Mouse (Mus musculus) midbrain, embryonic 14.5 days (tissue): Measurements from ENCODE around the gene Mtor. TPM values are rescaled to one million over a fixed set of nuclear protein-coding genes. Genes with fewer than 3 reads are reported as not detected.

Experiments
- ATAC-seq: fragments of 200-750 bp; cut with Nextera tagmentation; 2 replicates; pipeline ENCODE4 v1.8.0; 2017; ENCODE audit warnings: moderate number of reproducible peaks, moderate library complexity; ENCODE audit not compliant: low FRiP score, low TSS enrichment
- DNase-seq: peaks from one replicate; pipeline ENCODE4 v3.0.0-alpha.2; 2015
- H3K27ac ChIP-seq: fragments of 300-500 bp; sonication (generic); replicated peaks from 2 replicates; pipeline ENCODE4 v1.5.1; 2014; ENCODE audit warnings: mild to moderate bottlenecking, low read depth, low read length, moderate library complexity
- H3K27me3 ChIP-seq: fragments of 300-500 bp; sonication (generic); 2 replicates; pipeline ENCODE4 v1.6.1; 2014; ENCODE audit warnings: low read length, control low read depth, mixed read lengths; ENCODE audit not compliant: control insufficient read depth, insufficient read depth
- H3K36me3 ChIP-seq: fragments of 300-500 bp; sonication (generic); 2 replicates; pipeline ENCODE4 v1.6.1; 2014; ENCODE audit warnings: low read length, control low read depth; ENCODE audit not compliant: control insufficient read depth, insufficient read depth
- H3K4me1 ChIP-seq: fragments of 300-500 bp; sonication (generic); 2 replicates; pipeline ENCODE4 v1.6.1; 2014; ENCODE audit warnings: mild to moderate bottlenecking, antibody characterized with exemption, low read length, control low read depth; ENCODE audit not compliant: control insufficient read depth, insufficient read depth
- H3K4me2 ChIP-seq: fragments of 300-500 bp; sonication (generic); 2 replicates; pipeline ENCODE4 v1.6.1; 2014; ENCODE audit warnings: mild to moderate bottlenecking, low read length, moderate library complexity
- H3K4me3 ChIP-seq: fragments of 300-500 bp; sonication (generic); replicated peaks from 2 replicates; pipeline ENCODE4 v1.5.1; 2014; ENCODE audit warnings: low read depth, low read length
- H3K9ac ChIP-seq: fragments of 300-500 bp; sonication (generic); replicated peaks from 2 replicates; pipeline ENCODE4 v1.6.1; 2014; ENCODE audit warnings: mild to moderate bottlenecking, low read length, moderate library complexity
- H3K9me3 ChIP-seq: fragments of 300-500 bp; sonication (generic); 2 replicates; pipeline ENCODE4 v1.6.1; 2016; ENCODE audit warnings: low read length, control low read depth, mixed read lengths; ENCODE audit not compliant: control insufficient read depth
- WGBS: fragments of 180-500 bp; shearing (Covaris S2); extraction: QIAGEN DNeasy Blood & Tissue Kit; methylation state at CpG from one replicate; pipeline ENCODE4 v1.1.7; 2014; 5-methylcytosine and 5-hydroxymethylcytosine counted together
- polyA plus RNA-seq: library from polyadenylated mRNA; unstranded; fragments of >200 nt; fragmentation: Nextera tagmentation; extraction: Ambion mirVana; gene quantifications from 2 replicates; pipeline ENCODE4 v1.2.1, GENCODE M21; 2014

Gene Mtor
- polyA plus RNA-seq: 30.6 and 34.8 TPM in 2 replicates

GRCm38 (mm10) chr4:148448179-148448852, at the start of gene Mtor:
Gene Mtor, plus strand, starts transcription at chr4:148448611.
- peak; percentile 96 for ATAC-seq
- Histone ChIP-seq H3K36me3 (peaks cover 13% of the 10 kb centered on the region), H3K4me2 (peak within 1 kb of the TSS; percentile 79), H3K4me1 (peaks cover 21% of the 10 kb centered on the region), H3K27ac (peak within 1 kb of the TSS; percentile 88), H3K4me3 (peak within 1 kb of the TSS; percentile 95), H3K9me3 (no peaks in the 10 kb centered on the region), H3K27me3 (no peaks in the 10 kb centered on the region), H3K9ac (peak within 1 kb of the TSS; percentile 87)
- peak; percentile 98 for DNase-seq
- 0% methylated on average over 56 of the region's 56 CpGs for WGBS

GRCm38 (mm10) chr4:148399437-148400094, 48.8 kb upstream of the Mtor start:
- H3K4me1 ChIP-seq: peaks cover 22% of the 10 kb centered on the region
- no peak overlapping the region for H3K27ac ChIP-seq
- WGBS: 62% methylated on average over 9 of the region's 9 CpGs
- DNase-seq (no peak), ATAC-seq (no peak)
- no peak overlapping the region for H3K9ac ChIP-seq
- peaks cover 13% of the 10 kb centered on the region; the same call in 1 of the 2 replicates for H3K27me3 ChIP-seq
- H3K36me3 ChIP-seq: no peaks in the 10 kb centered on the region
- no peak overlapping the region for H3K4me3 ChIP-seq
- no peaks in the 10 kb centered on the region for H3K9me3 ChIP-seq
- no peak overlapping the region for H3K4me2 ChIP-seq

DNA sequence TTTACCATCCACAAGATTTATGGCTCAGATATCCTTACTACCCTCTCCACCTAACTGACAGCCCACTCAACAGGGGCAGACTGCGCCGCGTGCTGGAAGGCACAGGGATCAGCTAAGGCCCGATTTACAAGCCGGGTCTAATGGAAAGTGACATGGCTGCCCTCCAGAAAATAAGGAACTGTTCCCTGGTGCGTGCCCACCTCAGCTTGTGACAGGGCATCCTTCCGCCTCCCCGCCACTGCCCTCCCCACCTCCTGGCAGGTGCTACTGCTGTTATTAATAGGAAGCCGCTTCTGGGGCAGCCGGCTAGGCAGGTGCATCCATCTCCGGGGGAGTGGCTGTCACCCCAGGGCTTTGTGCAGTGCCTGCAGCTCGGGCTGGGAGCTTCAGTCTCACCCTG, 45.0 kb upstream of the Mtor start:
- ATAC-seq (no peak), DNase-seq (peak; percentile 34)
- no peak overlapping the region for H3K4me2 ChIP-seq
- H3K27me3 ChIP-seq: peaks cover 16% of the 10 kb centered on the region; the same call in 1 of the 2 replicates
- peaks cover 28% of the 10 kb centered on the region for H3K4me1 ChIP-seq
- 20% methylated on average over 12 of the region's 12 CpGs for WGBS
- no peak overlapping the region for H3K4me3 ChIP-seq
- no peaks in the 10 kb centered on the region for H3K36me3 ChIP-seq
- no peaks in the 10 kb centered on the region for H3K9me3 ChIP-seq
- H3K27ac ChIP-seq: no peak overlapping the region
- no peak overlapping the region for H3K9ac ChIP-seq

DNA sequence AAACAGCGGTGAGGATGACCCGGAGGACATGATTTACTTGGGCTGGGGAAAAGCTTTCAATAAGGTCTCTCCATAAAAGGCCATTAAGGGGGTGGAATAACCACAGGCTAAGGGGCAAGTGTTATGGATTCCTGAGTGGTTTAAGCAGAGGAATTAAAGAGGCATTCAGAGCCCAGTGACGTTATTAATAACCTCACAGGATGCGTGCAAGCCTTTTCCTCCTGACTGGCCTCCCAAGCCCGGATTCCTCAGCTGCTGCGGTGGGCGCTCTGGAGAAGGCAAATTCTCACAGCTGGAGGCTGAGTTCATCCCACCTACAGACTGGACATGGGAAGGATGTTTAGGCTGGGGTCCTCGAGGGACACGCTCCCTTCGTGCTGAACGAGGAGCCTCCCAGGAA, 43.7 kb upstream of the Mtor start:
- ATAC-seq: no peak
- peaks cover 28% of the 10 kb centered on the region for H3K4me1 ChIP-seq
- peak; percentile 51 for DNase-seq
- H3K27ac ChIP-seq: no peak overlapping the region
- no peak overlapping the region for H3K4me3 ChIP-seq
- H3K27me3 ChIP-seq: peaks cover 16% of the 10 kb centered on the region; the same call in 1 of the 2 replicates
- H3K36me3 ChIP-seq: no peaks in the 10 kb centered on the region
- H3K9me3 ChIP-seq: no peaks in the 10 kb centered on the region
- peak overlapping the region; percentile 11; the same call in 1 of the 2 replicates for H3K4me2 ChIP-seq
- WGBS: 8% methylated on average over 11 of the region's 11 CpGs
- no peak overlapping the region for H3K9ac ChIP-seq

- peaks cover 16% of the 10 kb centered on the region; the same call in 1 of the 2 replicates for H3K27me3 ChIP-seq
- peak; percentile 51 for DNase-seq
- H3K36me3 ChIP-seq: no peaks in the 10 kb centered on the region
- H3K4me2 ChIP-seq: no peak overlapping the region
- H3K9ac ChIP-seq: no peak overlapping the region
- peaks cover 28% of the 10 kb centered on the region for H3K4me1 ChIP-seq
- no peak overlapping the region for H3K4me3 ChIP-seq
- no peaks in the 10 kb centered on the region for H3K9me3 ChIP-seq
- no peak overlapping the region for H3K27ac ChIP-seq
- ATAC-seq: peak; percentile 46; the same call in 1 of the 2 replicates
- 7% methylated on average over 13 of the region's 13 CpGs for WGBS
Measured at GRCm38 (mm10) chr4:148405255-148405788, 43.1 kb upstream of the Mtor start.

- ATAC-seq (no peak), DNase-seq (no peak)
- Histone ChIP-seq H3K27ac (no peak overlapping the region), H3K4me2 (no peak overlapping the region), H3K9ac (no peak overlapping the region), H3K9me3 (no peaks in the 10 kb centered on the region), H3K4me3 (no peak overlapping the region), H3K4me1 (peaks cover 24% of the 10 kb centered on the region), H3K36me3 (no peaks in the 10 kb centered on the region), H3K27me3 (peaks cover 9% of the 10 kb centered on the region; the same call in 1 of the 2 replicates)
- WGBS: 78% methylated on average over 10 of the region's 10 CpGs
Measured at GRCm38 (mm10) chr4:148408256-148408975, 40.0 kb upstream of the Mtor start.

- H3K4me3 ChIP-seq: no peak overlapping the region
- peak overlapping the region; percentile 14; the same call in 1 of the 2 replicates for H3K4me2 ChIP-seq
- H3K9me3 ChIP-seq: no peaks in the 10 kb centered on the region
- no peak overlapping the region for H3K9ac ChIP-seq
- 22% methylated on average over 16 of the region's 16 CpGs for WGBS
- peak; percentile 69 for DNase-seq
- ATAC-seq: no peak
- H3K27ac ChIP-seq: no peak overlapping the region
- peaks cover 19% of the 10 kb centered on the region for H3K4me1 ChIP-seq
- H3K36me3 ChIP-seq: no peaks in the 10 kb centered on the region
- H3K27me3 ChIP-seq: no peaks in the 10 kb centered on the region
Measured at GRCm38 (mm10) chr4:148415575-148415974, 32.8 kb upstream of the Mtor start.

GRCm38 (mm10) chr4:148417074-148417526, 31.3 kb upstream of the Mtor start:
- H3K36me3 ChIP-seq: no peaks in the 10 kb centered on the region
- H3K4me1 ChIP-seq: peaks cover 19% of the 10 kb centered on the region
- H3K4me2 ChIP-seq: 0 out of 2 replicates have a peak overlapping the region, but pooled peaks have one; percentile 6
- peak overlapping the region; percentile 72 for H3K27ac ChIP-seq
- peak; percentile 58; the same call in 1 of the 2 replicates for ATAC-seq
- no peak overlapping the region; the same call in 1 of the 2 replicates for H3K9ac ChIP-seq
- no peaks in the 10 kb centered on the region for H3K27me3 ChIP-seq
- WGBS: 10% methylated on average over 11 of the region's 11 CpGs
- peak; percentile 70 for DNase-seq
- no peak overlapping the region for H3K4me3 ChIP-seq
- no peaks in the 10 kb centered on the region for H3K9me3 ChIP-seq
